8 mouse cellular contexts compared by ENCODE assay signal in the genomic region with DNA sequence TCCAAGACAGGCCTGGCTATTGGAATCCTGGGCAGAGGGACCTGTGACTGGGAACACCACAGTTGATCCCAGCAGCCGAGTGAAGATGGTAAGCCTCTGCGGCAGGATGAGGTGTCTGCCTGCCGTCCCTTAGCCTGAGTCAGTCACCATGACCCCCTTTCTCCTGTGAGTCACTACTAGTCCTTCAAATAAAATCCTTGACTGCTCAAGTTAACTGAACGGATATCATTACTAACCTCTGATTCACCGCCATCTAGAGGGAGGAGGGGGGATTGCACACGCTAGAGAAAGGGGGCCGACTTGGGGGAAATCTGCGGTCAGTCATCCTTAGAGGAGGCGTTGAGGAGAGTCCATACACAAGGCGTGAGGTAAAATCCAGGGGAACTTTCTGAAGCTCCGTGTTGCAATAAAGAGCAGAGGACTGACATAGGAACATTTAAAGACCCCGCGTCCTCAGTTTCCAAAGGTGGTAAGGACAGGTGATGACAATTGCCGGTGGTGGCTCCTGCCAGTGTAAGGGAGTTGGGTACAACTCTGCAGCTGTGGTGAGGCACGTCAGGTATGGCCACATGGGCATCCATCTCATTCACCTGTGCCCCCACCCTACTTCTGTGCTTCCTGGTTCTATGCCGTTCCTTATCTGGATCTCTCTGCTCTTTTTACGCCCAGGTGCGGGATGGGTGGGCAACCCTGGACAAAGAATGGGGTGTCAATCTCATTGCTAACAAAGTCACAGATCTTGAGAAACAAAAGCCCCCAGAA. TPM values are rescaled to one million over a fixed set of nuclear protein-coding genes. Genes with fewer than 3 reads are reported as not detected.
DNase-seq lines count a peak whose midpoint lies in the region; ATAC-seq lines count a peak whose summit lies in the region.

No protein-coding gene starts in this region.

- H3K9ac ChIP-seq in lung, embryonic 15.5 days: no peak overlapping the region

- DNase-seq in ES-CJ7 (ENCODE audit: low read depth, low spot score): peak; percentile 84
- peak; percentile 79 for DNase-seq in adrenal gland, postnatal 10 days
- DNase-seq in embryo, embryonic 11.5 days (ENCODE audit: low read depth, low spot score): peak; percentile 62
- peak; percentile 51 to 75 for DNase-seq in heart, postnatal 10 days
- DNase-seq in kidney, postnatal 4 days: peak; percentile 81 to 84
- peak; percentile 54 for DNase-seq in ovary, postnatal 14 days (ENCODE audit: low spot score)
- DNase-seq in yolk sac, embryonic 10.5 days (ENCODE audit: low spot score): no peak

- no peaks in the 10 kb centered on the region for H3K36me3 ChIP-seq in lung, embryonic 15.5 days

- no peak overlapping the region for H3K4me3 ChIP-seq in lung, embryonic 15.5 days

- no peak overlapping the region for H3K27ac ChIP-seq in lung, embryonic 15.5 days

- H3K27me3 ChIP-seq in lung, embryonic 15.5 days: peaks cover 3% of the 10 kb centered on the region; the same call in 1 of the 2 replicates

- 31% methylated on average over 18 of the region's 18 CpGs for WGBS in lung, embryonic 15.5 days

- H3K4me1 ChIP-seq in lung, embryonic 15.5 days: peaks cover 5% of the 10 kb centered on the region; the same call in 1 of the 2 replicates

- H3K9me3 ChIP-seq in lung, embryonic 15.5 days: no peaks in the 10 kb centered on the region

- intact Hi-C loops in heart, postnatal 10 days (cut with DNase I): loop anchor here (5.0 to 10.0 kb wide), 4 partner anchors 119 to 716 kb away; a partner anchor contains a TSS

- H3K4me2 ChIP-seq in lung, embryonic 15.5 days: no peak overlapping the region

- 0 out of 2 replicates have a peak, but pooled peaks have one; percentile 10 for ATAC-seq in lung, embryonic 15.5 days (ENCODE audit: borderline replicate concordance, extremely low read depth, low FRiP score, low TSS enrichment)

RNA-seq across cellular contexts. Expression of a gene that starts 36.6 kb away (rescaled TPM):
- total RNA-seq in adrenal gland, postnatal 10 days (2021): 1 to 10 TPM; 6.8 to 8.6 TPM
- total RNA-seq in heart, postnatal 10 days (2021): under 1 TPM; 0.29 to 0.60 TPM
- not detected in 2 replicates for polyA plus RNA-seq in lung, embryonic 15.5 days (2015; fragmentation: Nextera tagmentation; extraction: Ambion mirVana)

Comparison
In these comparisons a context has a peak if more than half of its experiments do, and no peak if none do; other contexts are left out.
1. RNA of a gene that starts 36.6 kb away (total RNA-seq): 6.8 to 8.6 TPM in adrenal gland, postnatal 10 days; 0.29 to 0.60 TPM in heart, postnatal 10 days; every median in the first group is over 4 times any median in the second.